Mouse (Mus musculus): ENCODE data around the gene Rnf216. TPM values are rescaled to one million over a fixed set of nuclear protein-coding genes. Genes with fewer than 3 reads are reported as not detected.

Rnf216 gene
- polyA plus RNA-seq, 1 experiment = 36.3 TPM

GRCm38 (mm10) chr5:143132935-143133514 is 20.2 kb upstream of the Rnf216 start:
- TF ChIP-seq POLR2A (IDR thresholded peaks at IDR 0.05; ENCODE audit: low read depth, low read length) = no peak
- TF ChIP-seq CTCF (IDR thresholded peaks at IDR 0.05; ENCODE audit: borderline replicate concordance, insufficient read depth, low read length) = no peak
- H3K4me1 ChIP-seq (ENCODE audit: control insufficient read depth, insufficient read depth, low read length) = no peaks in the 10 kb centered on the region; the same call in 1 of the 2 replicates
- no peak overlapping the region for H3K27ac ChIP-seq (ENCODE audit: insufficient read depth, low read length)
- H3K4me3 ChIP-seq (ENCODE audit: insufficient read depth, low read length) = no peak overlapping the region

- Histone ChIP-seq H3K4me1 (ENCODE audit: control insufficient read depth, insufficient read depth, low read length) (no peaks in the 10 kb centered on the region; the same call in 1 of the 2 replicates), H3K4me3 (ENCODE audit: insufficient read depth, low read length) (no peak overlapping the region), H3K27ac (ENCODE audit: insufficient read depth, low read length) (no peak overlapping the region)
- TF ChIP-seq CTCF (IDR thresholded peaks at IDR 0.05; ENCODE audit: borderline replicate concordance, insufficient read depth, low read length) (no peak), POLR2A (IDR thresholded peaks at IDR 0.05; ENCODE audit: low read depth, low read length) (no peak)
Observed at GRCm38 (mm10) chr5:143130342-143130741, 17.5 kb upstream of the Rnf216 start.

- Histone ChIP-seq H3K4me3 (ENCODE audit: insufficient read depth, low read length) (no peak overlapping the region), H3K4me1 (ENCODE audit: control insufficient read depth, insufficient read depth, low read length) (no peaks in the 10 kb centered on the region; the same call in 1 of the 2 replicates), H3K27ac (ENCODE audit: insufficient read depth, low read length) (no peak overlapping the region)
- TF ChIP-seq CTCF (IDR thresholded peaks at IDR 0.05; ENCODE audit: borderline replicate concordance, insufficient read depth, low read length) (no peak), POLR2A (IDR thresholded peaks at IDR 0.05; ENCODE audit: low read depth, low read length) (no peak)
Observed at GRCm38 (mm10) chr5:143129101-143129500, 16.3 kb upstream of the Rnf216 start.

GRCm38 (mm10) chr5:143127837-143128236 is 15.0 kb upstream of the Rnf216 start:
- H3K4me1 ChIP-seq (ENCODE audit: control insufficient read depth, insufficient read depth, low read length) = no peaks in the 10 kb centered on the region; the same call in 1 of the 2 replicates
- H3K27ac ChIP-seq (ENCODE audit: insufficient read depth, low read length) = no peak overlapping the region
- TF ChIP-seq CTCF (IDR thresholded peaks at IDR 0.05; ENCODE audit: borderline replicate concordance, insufficient read depth, low read length) (no peak), POLR2A (IDR thresholded peaks at IDR 0.05; ENCODE audit: low read depth, low read length) (no peak)
- H3K4me3 ChIP-seq (ENCODE audit: insufficient read depth, low read length) = no peak overlapping the region

- H3K4me3 ChIP-seq (ENCODE audit: insufficient read depth, low read length) = no peak overlapping the region
- H3K27ac ChIP-seq (ENCODE audit: insufficient read depth, low read length) = no peak overlapping the region
- TF ChIP-seq CTCF (IDR thresholded peaks at IDR 0.05; ENCODE audit: borderline replicate concordance, insufficient read depth, low read length) = no peak
- H3K4me1 ChIP-seq (ENCODE audit: control insufficient read depth, insufficient read depth, low read length) = no peaks in the 10 kb centered on the region; the same call in 1 of the 2 replicates
Observed at GRCm38 (mm10) chr5:143126908-143127307, 14.1 kb upstream of the Rnf216 start.

- H3K4me3 ChIP-seq (ENCODE audit: insufficient read depth, low read length) = no peak overlapping the region
- no peaks in the 10 kb centered on the region; the same call in 1 of the 2 replicates for H3K4me1 ChIP-seq (ENCODE audit: control insufficient read depth, insufficient read depth, low read length)
- TF ChIP-seq POLR2A (IDR thresholded peaks at IDR 0.05; ENCODE audit: low read depth, low read length) (no peak), CTCF (IDR thresholded peaks at IDR 0.05; ENCODE audit: borderline replicate concordance, insufficient read depth, low read length) (no peak)
- no peak overlapping the region for H3K27ac ChIP-seq (ENCODE audit: insufficient read depth, low read length)
Observed at GRCm38 (mm10) chr5:143126089-143126488, 13.3 kb upstream of the Rnf216 start.

GRCm38 (mm10) chr5:143125601-143126000 is 12.8 kb upstream of the Rnf216 start:
- no peak for TF ChIP-seq POLR2A (IDR thresholded peaks at IDR 0.05; ENCODE audit: low read depth, low read length)
- no peak for TF ChIP-seq CTCF (IDR thresholded peaks at IDR 0.05; ENCODE audit: borderline replicate concordance, insufficient read depth, low read length)
- no peak overlapping the region for H3K4me3 ChIP-seq (ENCODE audit: insufficient read depth, low read length)
- no peaks in the 10 kb centered on the region; the same call in 1 of the 2 replicates for H3K4me1 ChIP-seq (ENCODE audit: control insufficient read depth, insufficient read depth, low read length)
- no peak overlapping the region for H3K27ac ChIP-seq (ENCODE audit: insufficient read depth, low read length)

- no peak overlapping the region for H3K27ac ChIP-seq (ENCODE audit: insufficient read depth, low read length)
- H3K4me1 ChIP-seq (ENCODE audit: control insufficient read depth, insufficient read depth, low read length) = no peaks in the 10 kb centered on the region; the same call in 1 of the 2 replicates
- no peak overlapping the region for H3K4me3 ChIP-seq (ENCODE audit: insufficient read depth, low read length)
- TF ChIP-seq POLR2A (IDR thresholded peaks at IDR 0.05; ENCODE audit: low read depth, low read length) (no peak), CTCF (IDR thresholded peaks at IDR 0.05; ENCODE audit: borderline replicate concordance, insufficient read depth, low read length) (no peak)
Observed at GRCm38 (mm10) chr5:143124805-143125378, 12.1 kb upstream of the Rnf216 start.

- Histone ChIP-seq H3K4me1 (ENCODE audit: control insufficient read depth, insufficient read depth, low read length) (no peaks in the 10 kb centered on the region), H3K27ac (ENCODE audit: insufficient read depth, low read length) (no peak overlapping the region), H3K4me3 (ENCODE audit: insufficient read depth, low read length) (no peak overlapping the region)
- TF ChIP-seq CTCF (IDR thresholded peaks at IDR 0.05; ENCODE audit: borderline replicate concordance, insufficient read depth, low read length) (no peak), POLR2A (IDR thresholded peaks at IDR 0.05; ENCODE audit: low read depth, low read length) (no peak)
Observed at GRCm38 (mm10) chr5:143122673-143123072, 9.9 kb upstream of the Rnf216 start.

- TF ChIP-seq POLR2A (IDR thresholded peaks at IDR 0.05; ENCODE audit: low read depth, low read length) (no peak), CTCF (IDR thresholded peaks at IDR 0.05; ENCODE audit: borderline replicate concordance, insufficient read depth, low read length) (no peak)
- no peaks in the 10 kb centered on the region for H3K4me1 ChIP-seq (ENCODE audit: control insufficient read depth, insufficient read depth, low read length)
- no peak overlapping the region for H3K27ac ChIP-seq (ENCODE audit: insufficient read depth, low read length)
- H3K4me3 ChIP-seq (ENCODE audit: insufficient read depth, low read length) = no peak overlapping the region
Observed at GRCm38 (mm10) chr5:143122125-143122524, 9.3 kb upstream of the Rnf216 start.
